Mouse (Mus musculus) thymus, postnatal 10 days (tissue): Measurements from ENCODE around the gene Sumf2.

ENCODE experiments used
- DNase-seq, 2 experiments: peaks; one replicate each; pipeline ENCODE4 v3.0.0; 2021; ENCODE audit warnings: low spot score in 2 of 2

Gene Sumf2

DNA sequence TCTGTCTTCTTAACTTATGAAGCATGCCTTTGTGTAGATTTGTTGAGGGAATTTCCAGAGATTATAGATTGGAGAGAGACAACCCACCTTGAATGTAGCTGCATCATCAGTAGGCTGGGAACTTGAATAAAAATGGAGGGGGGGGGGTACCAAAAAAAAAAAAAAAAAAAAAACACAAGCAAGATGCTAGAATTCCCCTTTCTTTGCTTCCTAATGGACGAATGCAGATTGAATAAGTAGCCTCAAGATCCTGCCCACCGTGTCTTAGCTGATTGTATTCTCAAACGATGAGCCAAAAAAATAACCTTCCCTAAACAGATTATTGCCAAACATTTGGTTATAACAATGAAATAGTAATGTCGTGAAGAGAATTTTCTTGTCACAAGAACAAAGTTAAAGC, 61.0 kb downstream of the Sumf2 start:
- DNase-seq = no peak

DNA sequence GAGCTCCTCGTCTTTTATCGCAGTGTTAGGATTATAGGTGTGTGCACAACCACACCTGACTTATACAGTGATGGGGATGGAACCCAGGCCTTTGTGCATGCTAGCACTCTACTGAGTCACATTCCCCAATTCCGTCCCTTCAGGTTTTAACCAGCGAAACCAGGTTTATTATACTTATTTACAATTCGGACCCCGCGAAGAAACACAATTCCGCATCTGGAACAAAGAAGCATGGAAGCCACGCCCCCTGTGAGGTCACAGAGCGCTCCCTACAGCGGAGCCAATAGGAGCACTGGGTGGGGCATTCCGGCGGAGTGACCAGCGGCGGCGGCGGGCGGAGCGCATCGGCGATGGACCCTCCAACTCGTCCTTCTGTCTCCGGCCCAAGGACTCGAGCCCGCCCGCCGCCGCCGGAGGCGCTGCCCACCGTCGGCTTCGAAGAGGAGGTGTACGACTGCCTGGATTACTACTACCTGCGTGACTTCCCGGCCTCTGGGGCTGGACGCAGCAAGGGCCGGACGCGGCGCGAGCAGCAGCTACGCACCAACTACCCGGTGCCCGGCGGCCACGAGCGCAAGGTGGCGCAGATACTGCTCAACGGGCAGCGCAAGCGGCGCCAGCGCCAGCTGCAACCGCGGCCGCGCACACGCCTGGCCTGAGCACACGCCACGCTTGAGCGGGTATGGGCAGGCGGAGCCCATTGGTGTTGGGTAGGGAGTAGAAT, 61.6 kb downstream of the Sumf2 start, which contains the start of gene Nupr1l:
Gene Nupr1l, plus strand, starts transcription at position 299 of the 724 bp plus-strand sequence.
- DNase-seq = peak; percentile 65 to 74

DNA sequence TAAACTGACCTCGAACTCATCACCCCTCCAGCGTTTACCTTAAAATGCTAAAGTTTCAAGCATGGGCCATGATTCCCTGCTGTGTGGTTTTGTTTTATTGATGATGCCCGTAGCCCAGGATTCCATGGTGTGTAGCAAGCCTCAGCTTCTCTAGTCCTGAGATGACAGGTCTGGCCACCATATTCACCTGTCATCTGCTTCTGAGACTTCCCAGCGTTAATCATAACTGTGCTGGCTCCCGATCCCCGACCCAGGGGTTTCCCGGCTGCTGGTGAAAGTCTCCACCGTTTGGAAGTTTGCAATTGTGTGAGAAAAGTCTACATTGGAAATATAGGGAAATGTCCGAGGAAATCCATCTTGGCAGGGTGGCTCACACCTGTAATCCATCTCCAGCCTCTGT, 62.4 kb downstream of the Sumf2 start:
- DNase-seq = no peak

DNA sequence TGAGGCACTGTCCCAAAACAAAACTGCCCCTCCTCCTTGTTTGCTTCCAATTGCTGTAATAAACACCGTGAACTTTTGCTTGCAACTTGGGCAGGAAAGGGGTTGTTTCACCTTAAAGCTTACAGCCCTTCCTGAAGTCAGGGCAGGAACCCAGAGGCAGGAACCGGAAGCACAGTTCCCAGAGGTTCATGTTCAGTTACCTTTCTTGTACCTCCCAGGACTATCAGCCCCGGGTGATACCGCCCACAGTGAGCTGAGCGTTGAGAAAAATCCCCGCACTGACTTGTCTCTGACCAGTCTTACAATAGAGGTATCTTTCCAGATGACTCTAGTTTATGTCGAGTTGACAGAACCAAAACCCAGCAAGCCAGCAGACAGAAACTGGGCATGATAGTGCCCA, 62.8 kb downstream of the Sumf2 start:
- no peak for DNase-seq
